Mouse (Mus musculus): ENCODE results near the gene Cpne7.

Gene Cpne7

DNA sequence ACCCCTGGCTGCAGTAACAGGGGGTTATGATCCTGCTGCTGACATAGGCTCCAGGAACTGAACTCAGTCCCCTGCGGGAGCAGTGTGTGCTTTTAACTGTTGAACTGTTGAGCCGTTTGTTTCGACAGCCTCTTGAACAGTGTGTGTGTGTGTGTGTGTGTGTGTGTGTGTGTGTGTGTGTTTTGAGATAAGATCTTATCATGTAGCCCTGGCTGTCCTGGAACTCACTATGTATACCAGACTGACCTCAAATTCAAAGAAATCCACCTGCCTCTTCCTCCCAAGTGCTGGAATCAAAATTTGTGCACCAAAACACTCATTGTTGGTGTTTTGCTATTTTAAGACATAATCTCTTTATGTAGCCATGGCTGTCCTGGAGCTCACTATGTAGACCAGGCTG, 2.5 kb upstream of the Cpne7 start:
- DNase-seq = no peak

DNA sequence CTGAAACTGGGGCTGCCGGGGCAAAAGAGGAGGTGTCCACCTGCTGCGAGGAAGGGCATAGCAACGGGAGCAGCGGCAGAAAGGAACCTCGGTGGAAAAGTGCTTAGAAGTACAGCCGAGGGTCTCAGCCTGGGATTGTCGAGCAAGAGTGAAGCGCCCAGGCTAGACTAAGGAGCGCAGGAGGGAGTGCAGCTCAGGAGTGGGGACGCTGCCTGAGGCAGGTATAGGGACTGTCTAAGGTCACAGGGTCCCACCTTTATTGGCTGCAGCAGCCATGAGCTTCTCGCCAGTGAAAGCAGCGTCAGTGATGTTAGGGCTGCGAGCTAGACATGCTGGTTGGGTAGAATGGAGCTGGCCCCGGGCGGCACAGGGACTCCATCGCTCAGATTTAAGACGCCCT, 570 bp downstream of the Cpne7 start:
- no peak for DNase-seq

DNA sequence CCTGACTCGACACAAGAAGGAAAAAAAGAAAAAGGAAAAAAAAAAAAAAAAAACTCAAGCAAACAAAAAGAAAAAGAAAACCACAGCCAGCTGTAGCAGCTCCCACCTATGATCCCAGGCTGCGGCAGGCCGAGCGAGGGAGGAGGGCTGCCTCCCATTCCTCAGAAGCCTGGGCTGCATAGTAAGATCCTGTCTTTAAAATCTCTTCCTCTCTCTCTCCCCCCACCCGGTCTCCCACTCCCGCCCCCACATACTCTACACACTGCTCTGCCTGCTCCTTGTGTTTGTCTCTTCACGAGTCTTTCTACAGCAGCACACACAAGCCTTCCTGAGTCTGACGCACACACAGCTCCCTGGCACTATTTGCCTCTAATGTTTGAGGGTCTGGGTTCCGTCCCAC, 4.9 kb downstream of the Cpne7 start:
- DNase-seq = no peak

DNA sequence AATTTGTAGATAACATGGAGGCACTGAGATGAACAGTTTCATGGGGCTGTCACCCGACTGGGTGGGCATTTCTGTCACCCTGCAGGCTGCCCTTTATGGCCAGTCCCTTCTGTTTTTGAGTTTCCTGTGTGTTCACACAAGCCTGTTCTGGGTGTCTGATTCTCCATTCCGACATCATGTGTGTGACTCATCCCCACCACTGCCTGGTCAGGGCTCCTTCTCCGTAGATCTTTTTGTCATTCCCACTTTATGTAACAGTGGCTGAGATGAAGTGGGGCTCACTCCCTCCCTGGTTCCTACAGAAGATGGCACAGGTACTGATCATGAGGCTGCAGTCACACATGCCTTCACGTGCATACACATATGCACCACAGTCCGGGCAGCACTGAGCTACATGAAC, 5.5 kb downstream of the Cpne7 start:
- no peak for DNase-seq

DNA sequence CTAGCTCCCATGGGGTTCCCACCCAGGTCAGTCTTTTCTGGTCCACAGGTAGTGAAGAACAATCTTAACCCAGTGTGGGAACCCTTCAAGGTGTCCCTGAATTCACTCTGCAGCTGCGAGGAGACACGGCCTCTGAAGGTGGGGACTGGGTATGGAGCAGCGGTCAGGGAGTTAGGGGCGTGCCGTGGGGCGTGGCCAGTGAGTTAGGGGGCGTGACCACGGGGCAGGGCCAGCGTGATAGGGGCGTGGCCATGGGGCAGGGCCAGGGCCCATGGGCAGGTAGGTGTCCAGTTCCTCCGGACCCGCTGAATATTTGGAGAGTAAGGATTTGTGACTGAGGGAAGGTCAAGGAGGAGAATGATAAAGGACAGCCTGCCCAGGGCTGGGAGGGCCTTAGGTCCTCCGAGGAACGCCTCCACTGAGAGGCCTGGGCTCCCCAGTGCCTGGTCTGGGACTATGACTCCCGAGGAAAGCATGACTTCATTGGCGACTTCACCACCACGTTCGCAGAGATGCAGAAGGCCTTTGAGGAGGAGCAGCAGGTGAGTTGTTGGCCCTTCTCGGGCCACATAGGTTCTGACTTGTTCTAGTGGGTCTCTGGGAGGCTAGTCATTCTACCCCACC, 9.1 kb downstream of the Cpne7 start:
- DNase-seq = no peak

DNA sequence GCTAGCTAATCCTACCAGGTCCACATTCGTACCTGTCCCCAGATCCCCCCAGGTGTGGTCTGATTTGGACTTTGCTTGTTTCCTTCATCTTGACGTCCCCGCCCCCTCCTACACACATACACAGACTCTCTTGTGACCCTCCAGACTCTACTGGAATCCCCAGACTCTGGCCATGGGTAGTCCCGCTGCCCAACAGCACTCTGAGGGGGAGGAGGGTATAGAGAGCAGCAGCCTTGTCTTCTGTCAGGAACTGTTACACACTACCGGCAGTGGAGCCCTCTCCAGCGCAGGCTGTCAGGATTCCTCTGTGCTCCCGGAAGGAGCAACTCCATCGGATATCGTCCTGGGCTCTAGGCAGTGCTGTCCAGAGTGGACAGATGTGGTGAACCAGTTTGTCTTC, 13.9 kb downstream of the Cpne7 start:
- DNase-seq = no peak

DNA sequence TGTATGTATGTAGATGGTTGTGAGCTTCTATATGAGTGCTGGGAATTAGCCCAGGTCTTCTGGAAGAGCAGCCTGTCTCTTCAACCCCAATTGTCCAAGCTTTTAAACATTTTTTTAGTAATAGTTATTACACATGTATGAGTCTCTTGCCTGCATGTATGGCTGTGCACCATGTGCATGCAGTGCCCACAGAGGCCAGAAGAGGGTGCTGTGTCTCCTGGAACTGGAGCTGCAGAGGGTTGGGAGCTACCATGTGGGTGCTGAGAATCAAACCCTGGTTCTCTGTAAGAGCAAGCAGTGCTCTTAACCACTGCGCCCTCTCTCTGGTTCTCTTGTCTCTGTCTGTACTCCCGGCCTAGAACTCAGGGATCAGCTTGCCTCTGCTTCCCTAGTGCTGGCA, 15.8 kb downstream of the Cpne7 start:
- DNase-seq = no peak

DNA sequence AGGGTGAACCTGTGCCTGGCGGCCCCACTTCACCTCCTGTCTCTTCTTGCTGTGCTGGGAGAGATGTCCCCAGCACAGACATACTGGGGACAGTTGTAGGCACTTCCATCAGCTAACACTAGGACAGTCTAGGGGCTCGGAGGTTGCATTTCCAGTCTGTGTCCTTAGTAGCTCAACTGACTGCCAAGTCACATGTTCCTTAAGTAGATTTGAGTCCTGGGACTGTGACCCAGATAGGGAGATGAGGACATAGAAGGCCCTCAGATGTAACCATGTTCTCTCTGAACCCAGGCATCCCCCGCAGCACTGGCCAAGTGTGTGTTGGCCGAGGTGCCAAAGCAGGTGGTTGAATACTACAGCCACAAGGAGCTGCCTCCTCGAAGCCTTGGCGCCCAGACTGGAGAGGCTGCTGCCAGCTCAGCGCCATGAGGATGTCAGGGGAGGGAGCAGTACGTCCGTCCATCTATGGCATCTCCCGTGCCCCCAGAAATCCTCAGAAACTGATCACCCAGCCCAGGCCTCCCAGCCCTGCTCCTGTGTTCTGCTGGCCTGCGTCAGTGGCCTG, 17.1 kb downstream of the Cpne7 start:
- DNase-seq = no peak

DNA sequence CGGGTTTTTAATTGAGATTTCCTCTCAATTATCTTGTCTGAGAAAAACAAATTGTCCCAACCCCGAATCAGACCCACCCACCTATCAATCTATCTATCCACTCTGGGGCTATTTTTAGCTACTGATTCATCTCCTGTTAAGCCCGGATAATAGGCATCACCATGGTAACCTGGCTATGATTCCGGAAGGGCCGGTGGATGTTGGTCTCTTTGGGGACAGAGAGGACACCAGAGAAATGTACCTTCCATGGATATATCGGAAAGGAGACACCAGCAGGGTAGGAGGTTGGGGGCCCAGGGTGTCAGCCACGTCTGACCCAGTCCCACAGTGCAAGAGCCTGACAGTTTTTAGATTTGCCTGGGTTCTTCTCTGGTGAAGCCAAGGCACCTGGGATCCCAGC, 18.2 kb downstream of the Cpne7 start:
- DNase-seq = no peak

DNA sequence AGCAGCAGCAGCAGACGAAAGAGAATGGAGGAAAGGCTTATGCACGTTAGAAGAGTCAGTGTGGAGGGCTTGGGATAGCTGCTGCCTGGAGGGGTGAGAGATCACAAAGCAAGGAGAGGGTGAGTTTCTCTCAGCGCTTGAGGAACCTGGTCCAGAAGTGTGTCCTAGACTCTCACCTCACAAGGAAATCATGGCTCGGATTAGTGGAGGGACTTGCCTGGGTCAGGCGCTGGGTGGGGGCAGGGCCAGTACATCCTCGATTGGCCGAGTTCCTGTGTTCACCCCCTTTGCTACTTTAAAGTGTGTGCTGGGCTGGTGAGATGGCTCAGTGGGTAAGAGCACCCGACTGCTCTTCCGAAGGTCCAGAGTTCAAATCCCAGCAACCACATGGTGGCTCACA, 18.6 kb downstream of the Cpne7 start:
- DNase-seq = no peak

DNA sequence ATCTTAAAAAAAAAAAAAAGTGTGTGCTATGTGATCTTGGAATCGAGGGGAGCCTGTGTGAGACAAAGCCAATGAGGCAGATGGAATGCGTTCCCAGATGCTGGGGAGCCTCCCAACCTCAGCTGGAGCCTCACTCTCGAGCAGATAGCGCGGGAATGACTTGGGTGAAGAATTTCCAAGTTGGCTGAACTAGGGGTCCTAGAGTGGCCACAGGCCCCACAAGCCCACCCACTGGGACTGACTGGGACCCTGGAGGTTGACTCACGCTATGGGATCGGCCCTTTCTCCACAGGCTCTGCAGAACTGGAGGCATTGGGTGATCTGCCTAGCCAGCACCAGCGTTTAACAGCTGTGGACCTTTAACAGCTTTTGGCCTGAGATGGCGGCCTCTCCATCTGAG, 19.1 kb downstream of the Cpne7 start:
- no peak for DNase-seq

DNA sequence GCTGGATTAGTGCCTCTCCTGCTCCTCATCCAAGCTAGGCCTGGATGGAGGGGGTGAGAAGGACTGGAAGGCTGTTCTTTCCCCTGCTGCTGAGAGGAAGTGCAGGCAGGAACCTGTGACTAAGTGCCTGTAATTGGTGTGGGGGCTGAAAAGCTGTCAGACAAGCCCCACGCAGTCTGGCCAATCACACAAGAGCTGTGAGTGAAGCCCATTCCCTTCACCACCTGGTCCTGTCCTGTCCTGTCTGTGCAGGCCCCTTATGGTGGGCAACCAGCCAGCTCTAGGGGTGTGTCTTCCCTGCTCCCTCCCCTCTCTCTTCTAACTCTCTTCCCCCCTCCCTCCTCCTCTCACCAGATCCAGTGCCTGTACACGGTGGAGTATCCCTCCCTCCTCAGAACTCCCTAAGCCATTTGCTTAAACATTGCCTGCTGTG, 20.5 kb downstream of the Cpne7 start:
- peak; percentile 62 for DNase-seq

DNA sequence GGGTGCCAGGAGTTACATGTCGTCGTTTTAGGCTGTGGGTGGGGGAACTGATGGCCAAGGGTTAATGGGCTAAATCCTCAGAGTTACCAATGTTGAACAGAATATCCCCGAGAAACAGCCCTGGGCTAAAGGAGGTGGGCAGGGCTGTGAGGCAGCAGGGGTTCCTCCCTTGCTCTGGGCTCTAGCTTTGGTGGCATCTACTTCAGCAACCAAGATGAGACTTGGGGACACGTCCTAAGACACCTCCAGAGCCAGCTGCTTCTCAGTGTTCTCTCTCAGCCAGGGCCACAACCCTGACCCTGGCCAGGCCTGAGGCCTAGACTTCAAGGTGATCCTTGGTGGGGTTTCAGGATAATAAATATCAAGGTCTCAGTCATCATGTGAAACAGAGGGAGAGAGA, 21.6 kb downstream of the Cpne7 start:
- DNase-seq = no peak

DNA sequence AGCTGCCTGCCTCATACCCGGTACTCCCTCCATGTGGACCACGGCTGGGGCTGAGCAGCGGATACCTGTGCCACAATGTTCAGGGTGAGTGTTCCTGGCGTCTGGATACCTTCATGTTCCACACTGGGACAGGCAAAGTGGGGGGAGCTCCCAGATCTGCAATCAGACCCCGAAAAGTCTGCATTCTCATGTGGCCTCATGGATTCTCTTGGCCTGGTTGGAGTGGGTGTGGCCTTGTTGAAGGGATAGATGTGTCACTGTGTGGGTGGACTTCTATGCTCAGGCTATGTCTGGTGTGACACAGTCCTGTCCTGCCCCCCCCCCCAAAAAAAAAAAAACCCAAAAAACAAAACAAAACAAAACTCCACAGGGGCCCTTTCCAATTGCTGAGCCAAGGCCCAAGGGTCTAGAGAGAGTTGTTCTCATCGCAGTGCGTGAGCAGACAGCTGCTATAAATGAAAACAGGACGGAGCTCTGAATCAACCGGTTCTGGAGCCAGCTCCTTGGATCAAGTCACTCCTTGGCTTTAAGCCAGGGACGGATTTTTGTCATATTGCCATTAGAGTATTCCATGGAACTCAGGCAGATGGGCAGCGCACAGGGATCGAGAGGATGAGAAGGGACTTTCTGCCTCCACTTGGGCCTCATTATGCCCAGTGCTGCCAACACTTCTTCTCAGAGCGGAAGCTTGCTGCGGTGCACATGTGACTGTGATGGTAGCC, 24.7 kb downstream of the Cpne7 start:
- DNase-seq = peak; percentile 42

DNA sequence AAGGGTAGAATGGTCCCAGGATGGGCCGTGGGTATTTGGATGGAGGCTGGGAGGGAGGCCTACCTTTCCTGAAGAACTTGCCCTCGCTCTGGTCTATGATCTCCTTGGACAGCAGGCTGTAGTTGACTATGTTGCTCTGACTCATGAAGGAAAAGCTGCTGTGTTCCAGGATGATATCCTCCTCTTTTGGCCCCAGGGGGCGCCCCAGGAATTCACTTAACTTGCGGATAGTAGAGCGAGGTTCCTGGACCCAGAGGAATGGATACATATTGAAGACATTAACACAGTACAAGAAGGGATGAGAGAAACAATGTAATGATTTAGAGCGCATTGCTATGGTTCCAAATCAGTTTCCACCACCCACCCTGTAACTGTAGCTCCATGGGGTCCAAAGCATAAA, 28.1 kb downstream of the Cpne7 start:
- DNase-seq = no peak

DNA sequence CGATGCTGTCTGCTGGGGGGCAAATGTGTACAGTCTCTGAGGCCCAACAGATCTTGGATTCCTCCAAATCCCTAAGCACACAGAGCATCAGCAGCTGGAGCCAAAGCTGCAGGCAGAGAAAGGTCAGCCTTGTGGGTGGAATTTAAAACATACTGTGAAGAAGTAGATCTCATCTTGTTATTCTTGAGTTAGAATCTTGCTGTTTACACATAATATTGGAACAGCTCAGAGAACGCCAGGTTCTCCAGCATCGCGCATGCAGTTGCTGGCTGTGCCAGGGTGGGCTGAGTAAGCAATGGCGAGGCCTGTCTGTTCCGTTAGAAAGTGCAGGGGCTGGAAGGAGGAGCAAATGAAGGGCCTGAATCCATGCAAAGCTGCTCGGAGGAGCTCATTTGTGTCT, 29.2 kb downstream of the Cpne7 start:
- DNase-seq = no peak

DNA sequence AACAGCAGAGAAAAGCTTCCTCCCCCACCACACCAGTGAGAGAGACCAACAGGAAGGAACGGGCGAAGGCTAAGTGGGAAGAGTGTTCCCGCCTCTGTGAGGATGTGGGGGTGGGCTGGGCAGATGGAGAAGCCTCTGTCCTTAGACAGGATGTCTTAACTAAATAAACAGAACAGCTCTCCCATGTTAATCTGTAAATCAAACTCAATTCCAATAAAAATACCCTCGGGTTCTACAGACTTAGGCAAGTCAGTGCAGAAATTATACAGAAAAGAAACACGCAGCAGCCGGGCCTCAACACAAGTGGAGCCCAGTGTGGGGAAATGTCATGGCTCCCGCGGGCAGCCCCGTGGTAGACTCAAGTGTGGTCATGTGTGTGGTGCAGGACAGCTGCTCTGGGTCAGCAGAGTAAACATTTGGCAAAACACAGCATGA, 33.6 kb downstream of the Cpne7 start:
- no peak for DNase-seq

DNA sequence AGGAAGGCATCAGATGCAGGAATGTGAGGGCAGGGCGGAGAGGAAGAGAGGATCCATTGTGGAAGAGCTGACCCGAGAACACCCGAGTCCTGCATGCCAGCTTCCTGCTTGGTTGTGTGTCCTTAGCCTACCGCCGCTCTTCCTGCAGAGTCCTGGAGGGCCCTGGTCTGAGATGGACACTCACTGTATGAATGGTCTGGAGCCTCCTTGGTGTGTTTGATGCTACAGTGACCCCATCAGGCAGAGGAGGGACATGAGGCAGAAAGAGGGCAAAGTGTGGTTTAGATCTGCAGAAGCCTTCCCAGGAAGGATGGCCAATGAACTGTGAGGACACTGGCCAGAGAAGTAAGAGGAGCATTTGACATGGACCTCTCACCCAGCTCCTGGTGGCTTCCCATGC, 38.0 kb downstream of the Cpne7 start:
- DNase-seq = no peak

DNA sequence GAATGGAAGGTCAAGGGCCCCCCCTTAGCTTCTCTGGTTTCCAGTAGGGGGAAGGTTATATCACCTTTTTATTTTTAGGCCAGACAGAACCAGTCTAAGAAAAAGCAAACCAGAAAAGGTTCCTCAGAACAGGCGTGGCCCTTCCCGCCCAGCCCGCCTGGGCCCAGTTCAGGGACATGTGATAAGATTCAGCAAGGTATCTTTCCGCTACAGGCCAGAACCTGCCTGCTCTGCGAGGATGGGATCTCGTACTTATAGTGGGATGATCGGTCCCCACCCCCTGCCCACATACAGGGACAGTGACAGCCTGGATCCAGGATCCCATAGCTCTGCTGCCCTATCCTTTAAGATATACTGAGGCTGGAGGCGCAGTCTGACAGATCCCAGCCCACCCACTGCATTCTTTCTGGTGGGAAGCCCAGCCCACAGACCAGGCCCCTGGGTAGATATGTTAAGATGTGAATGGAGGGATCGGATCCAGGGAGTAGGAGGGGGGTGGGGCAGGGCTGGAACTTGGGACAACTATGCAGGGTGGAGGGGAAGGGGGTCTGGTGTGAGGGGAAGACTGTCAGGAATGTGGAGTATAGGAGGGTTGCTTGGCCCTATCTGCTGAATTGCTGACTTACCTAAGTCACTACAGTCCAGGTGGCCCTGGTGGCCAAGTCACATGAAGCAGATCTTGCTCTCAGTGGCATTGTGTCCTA, 39.0 kb downstream of the Cpne7 start:
- no peak for DNase-seq

DNA sequence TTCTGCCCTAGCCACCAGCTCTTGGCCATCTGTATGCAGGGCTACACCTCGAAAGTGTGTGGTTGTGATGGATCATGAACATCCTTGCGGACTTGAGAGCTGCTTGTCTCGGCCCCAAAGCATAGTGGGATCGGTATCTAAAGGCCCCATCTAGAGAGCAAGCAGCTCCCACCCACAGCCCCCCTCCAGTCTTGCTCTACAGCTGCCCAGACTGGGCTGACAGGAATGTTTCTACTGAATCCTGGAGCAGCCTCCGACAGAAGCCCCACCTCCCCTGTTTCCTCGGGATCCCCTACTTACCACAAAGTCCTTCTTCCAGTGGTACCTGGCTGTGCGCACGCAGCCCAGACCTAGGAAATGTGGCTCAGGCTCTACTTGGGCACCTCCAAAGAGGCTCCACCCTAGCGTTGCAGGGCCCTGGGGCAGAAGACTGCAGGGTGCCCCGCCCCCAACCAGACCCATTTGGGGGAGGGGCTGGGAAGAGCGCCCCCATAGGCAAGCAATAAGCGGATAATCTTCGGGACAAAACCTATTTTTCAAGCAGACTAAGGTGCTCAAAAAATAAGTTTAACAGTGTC, 40.8 kb downstream of the Cpne7 start, which contains the start of gene Sult5a1:
Gene Sult5a1 (minus strand): TSS at position 428 of the 578 bp plus-strand sequence.
- DNase-seq = no peak

DNA sequence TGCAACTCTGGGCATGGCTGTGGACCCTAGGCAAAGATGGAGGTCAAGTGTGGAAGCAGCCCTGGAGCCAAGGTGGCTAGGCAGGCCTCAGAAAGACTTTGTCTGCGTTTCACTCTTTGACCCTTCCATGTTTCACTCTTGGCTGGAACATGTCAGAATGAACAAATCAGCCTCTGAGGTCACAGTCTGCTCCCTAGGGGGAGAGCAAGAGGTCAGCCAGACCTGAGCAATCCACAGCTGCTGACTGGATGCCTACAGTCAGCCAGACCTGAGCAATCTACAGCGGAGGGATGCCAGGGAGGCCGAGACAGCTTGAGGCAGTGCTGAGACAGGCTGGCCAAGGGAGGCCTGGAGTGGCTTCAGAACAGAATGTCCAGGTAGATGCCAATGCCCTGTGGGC, 64.2 kb downstream of the Cpne7 start:
- DNase-seq = no peak
